22 mouse cellular contexts compared by ENCODE assay signal in genomic region chr3:67833041-67833663, GRCm38 (mm10). TPM values are rescaled to one million over a fixed set of nuclear protein-coding genes. Genes with fewer than 3 reads are reported as not detected.
DNase-seq lines count a peak whose midpoint lies in the region; ATAC-seq and TF ChIP-seq lines count a peak whose summit lies in the region.
"Had no signal": no experiment of that assay in that cellular context is flagged by ENCODE, and none has a peak within 500 bp of the region (broad histone marks: within the 10 kb centered on the region; RNA-seq: fewer than 3 reads in every experiment).

No protein-coding gene starts in this region.

- DNase-seq in gastrocnemius, postnatal 10 days = peak; percentile 5
- no peak for DNase-seq in gastrocnemius, postnatal 36 days
- peak; percentile 6 for DNase-seq in kidney, postnatal 0 days (ENCODE audit: low spot score)
- DNase-seq in kidney, postnatal 14 days = no peak
- peak; percentile 18 for DNase-seq in 3T3-L1 (ENCODE audit: low read depth, low spot score)
- DNase-seq in adipocyte (ENCODE audit: low spot score) = peak; percentile 8
- DNase-seq in layer of hippocampus, postnatal 10 days (ENCODE audit: low spot score in 2 of 2) = no peak
- DNase-seq in layer of hippocampus, postnatal 25 days (ENCODE audit: extremely low spot score in 1 of 2, low spot score in 1 of 2) = no peak
- DNase-seq: kidney, postnatal 25 days; liver, postnatal 0 days; right cerebral cortex, postnatal 25 days; thymus, postnatal 25 days had no signal

- 39% methylated on average over 4 of the region's 4 CpGs for whole genome bisulfite sequencing in kidney, postnatal 0 days

- intact Hi-C loops in gastrocnemius, postnatal 36 days (cut with DNase I) = no loop called here

- TF ChIP-seq CTCF in kidney, postnatal 0 days (IDR thresholded peaks at IDR 0.05; ENCODE audit: low read depth) = no peak

- no peak overlapping the region for H3K4me3 ChIP-seq in kidney, postnatal 0 days (replicated peaks; ENCODE audit: low read depth, low read length)
- H3K4me3 ChIP-seq: embryonic facial prominence, embryonic 12.5 days; forebrain, embryonic 10.5 days; heart, embryonic 15.5 days; limb, embryonic 13.5 days had no signal

- H3K36me3 ChIP-seq in kidney, postnatal 0 days (ENCODE audit: insufficient read depth, low read length) = no peaks in the 10 kb centered on the region
- H3K36me3 ChIP-seq: embryonic facial prominence, embryonic 12.5 days; forebrain, embryonic 10.5 days; heart, embryonic 15.5 days; limb, embryonic 13.5 days had no signal

- no peak for ATAC-seq in kidney, postnatal 0 days (replicated peaks; ENCODE audit: low FRiP score, low read depth)
- ATAC-seq: activated CD4-positive, CD25-positive, alpha-beta regulatory T cell, adult 4 months; CD4-positive, CD25-positive, alpha-beta regulatory T cell, adult 4 months; inflammation-experienced regulatory T-cells, adult 6 months; liver, postnatal 0 days had no signal

- H3K27ac ChIP-seq in kidney, postnatal 0 days = no peak overlapping the region
- H3K27ac ChIP-seq: embryonic facial prominence, embryonic 12.5 days; forebrain, embryonic 10.5 days; heart, embryonic 15.5 days; limb, embryonic 13.5 days had no signal

- H3K4me1 ChIP-seq in kidney, postnatal 0 days (replicated peaks; ENCODE audit: insufficient read depth, low read length) = no peaks in the 10 kb centered on the region
- H3K4me1 ChIP-seq: embryonic facial prominence, embryonic 12.5 days; forebrain, embryonic 10.5 days; heart, embryonic 15.5 days; limb, embryonic 13.5 days had no signal

- H3K27me3 ChIP-seq in kidney, postnatal 0 days (ENCODE audit: insufficient read depth, low read length) = no peaks in the 10 kb centered on the region
- H3K27me3 ChIP-seq: embryonic facial prominence, embryonic 12.5 days; heart, embryonic 15.5 days; limb, embryonic 13.5 days had no signal

- H3K9ac ChIP-seq in kidney, postnatal 0 days (ENCODE audit: low read depth, low read length) = no peak overlapping the region
- H3K9ac ChIP-seq: embryonic facial prominence, embryonic 12.5 days; heart, embryonic 15.5 days; limb, embryonic 13.5 days; liver, postnatal 0 days had no signal

- H3K4me2 ChIP-seq in kidney, postnatal 0 days (ENCODE audit: low read length) = no peak overlapping the region
- H3K4me2 ChIP-seq: embryonic facial prominence, embryonic 12.5 days; heart, embryonic 15.5 days; limb, embryonic 13.5 days had no signal

- H3K9me3 ChIP-seq in kidney, postnatal 0 days (replicated peaks; ENCODE audit: low read length) = no peaks in the 10 kb centered on the region
- H3K9me3 ChIP-seq: embryonic facial prominence, embryonic 12.5 days; forebrain, embryonic 10.5 days; heart, embryonic 15.5 days; limb, embryonic 13.5 days had no signal

RNA-seq across cellular contexts. Expression of gene Iqcj, which starts 58.9 kb away (rescaled TPM):
- not detected for total RNA-seq in gastrocnemius, postnatal 10 days (2021)
- total RNA-seq in gastrocnemius, postnatal 36 days (2021) = not detected
- not detected in 2 replicates for polyA plus RNA-seq in kidney, postnatal 0 days (2015; fragmentation: Nextera tagmentation; extraction: Ambion mirVana)
- total RNA-seq in layer of hippocampus, postnatal 10 days (2021) = 1 to 10 TPM; 6.7 to 8.1 TPM
- total RNA-seq in layer of hippocampus, postnatal 25 days (2021) = 1 to 10 TPM; 4.1 to 5.8 TPM
- total RNA-seq: adrenal gland, postnatal 4 days; gastrocnemius, adult 8-10 months; megakaryocyte progenitor cell, adult 5-6 weeks had no signal
- polyA plus RNA-seq: activated CD4-positive, CD25-positive, alpha-beta regulatory T cell, adult 4 months; CD4-positive, CD25-positive, alpha-beta regulatory T cell, adult 4 months; heart, embryonic 15.5 days; inflammation-experienced regulatory T-cells, adult 6 months; liver, postnatal 0 days had no signal

RNA-seq across cellular contexts. Expression of gene Iqschfp, which starts 58.9 kb away (rescaled TPM):
- total RNA-seq in gastrocnemius, postnatal 10 days (2021) = not detected
- total RNA-seq in gastrocnemius, postnatal 36 days (2021) = not detected
- 0.05 TPM in 1 of 2 replicates, not detected in the other for polyA plus RNA-seq in kidney, postnatal 0 days (2015; fragmentation: Nextera tagmentation; extraction: Ambion mirVana)
- total RNA-seq in layer of hippocampus, postnatal 10 days (2021) = 10 to 100 TPM; 29.4 to 29.8 TPM
- total RNA-seq in layer of hippocampus, postnatal 25 days (2021) = 10 to 100 TPM; 11.6 to 12.9 TPM
- total RNA-seq: gastrocnemius, adult 8-10 months; megakaryocyte progenitor cell, adult 5-6 weeks had no signal
- polyA plus RNA-seq: activated CD4-positive, CD25-positive, alpha-beta regulatory T cell, adult 4 months; CD4-positive, CD25-positive, alpha-beta regulatory T cell, adult 4 months; heart, embryonic 15.5 days; inflammation-experienced regulatory T-cells, adult 6 months; limb, embryonic 13.5 days; liver, postnatal 0 days had no signal

Comparison
In these comparisons a context has a peak if more than half of its experiments do, and no peak if none do; other contexts are left out.
1. DNase-seq: peak in gastrocnemius, postnatal 10 days (single experiment), kidney, postnatal 0 days (single experiment), 3T3-L1 (single experiment) and adipocyte (single experiment); none in gastrocnemius, postnatal 36 days (0 of 2), kidney, postnatal 14 days (single experiment), layer of hippocampus, postnatal 10 days (0 of 2) and layer of hippocampus, postnatal 25 days (0 of 2).
2. RNA of gene Iqcj, which starts 58.9 kb away (total RNA-seq): 6.7 to 8.1 TPM in layer of hippocampus, postnatal 10 days and 4.1 to 5.8 TPM in layer of hippocampus, postnatal 25 days; not detected in gastrocnemius, postnatal 10 days and not detected in gastrocnemius, postnatal 36 days; every median in the first group is over 4 times any median in the second.
3. RNA of gene Iqschfp, which starts 58.9 kb away (total RNA-seq): 29.4 to 29.8 TPM in layer of hippocampus, postnatal 10 days and 11.6 to 12.9 TPM in layer of hippocampus, postnatal 25 days; not detected in gastrocnemius, postnatal 10 days and not detected in gastrocnemius, postnatal 36 days; every median in the first group is over 10 times any median in the second.